Comparison of ENCODE assay signal across 11 mouse cellular contexts in genomic region chr3:30000260-30000659, GRCm38 (mm10).
"Had no signal": no experiment of that assay in that cellular context is flagged by ENCODE, and none has a peak within 500 bp of the region (broad histone marks: within the 10 kb centered on the region; RNA-seq: fewer than 3 reads in every experiment).

No protein-coding gene starts in this region.

- H3K36me3 ChIP-seq: intestine, embryonic 15.5 days; neural tube, embryonic 12.5 days had no signal

- H3K27me3 ChIP-seq: intestine, embryonic 15.5 days; neural tube, embryonic 12.5 days had no signal

- DNase-seq: left cerebral cortex, postnatal 4 days; lung, postnatal 10 days; lung, postnatal 4 days; thymus, adult 2 months; thymus, postnatal 25 days had no signal

- ATAC-seq: intestine, embryonic 15.5 days had no signal

- H3K4me2 ChIP-seq: hindbrain, embryonic 14.5 days; intestine, embryonic 15.5 days; liver, embryonic 11.5 days; neural tube, embryonic 12.5 days had no signal

- H3K9ac ChIP-seq: hindbrain, embryonic 14.5 days; intestine, embryonic 15.5 days; neural tube, embryonic 12.5 days had no signal

- H3K4me3 ChIP-seq: intestine, embryonic 15.5 days; layer of hippocampus, adult 2 months; midbrain, embryonic 10.5 days; neural tube, embryonic 12.5 days had no signal

- H3K9me3 ChIP-seq: intestine, embryonic 15.5 days; midbrain, embryonic 10.5 days; neural tube, embryonic 12.5 days had no signal

- H3K27ac ChIP-seq: hindbrain, embryonic 14.5 days; intestine, embryonic 15.5 days; layer of hippocampus, adult 2 months; midbrain, embryonic 10.5 days; neural tube, embryonic 12.5 days had no signal

- H3K4me1 ChIP-seq: intestine, embryonic 15.5 days had no signal
